Mouse (Mus musculus): ENCODE measurements around the gene Stil. TPM values are rescaled to one million over a fixed set of nuclear protein-coding genes. Genes with fewer than 3 reads are reported as not detected.

Gene Stil
- polyA plus RNA-seq, 1 experiment from 2014 or later = 8.7 TPM

- peaks cover 67% of the 10 kb centered on the region for H3K27me3 ChIP-seq (replicated peaks)
Measured at GRCm38 (mm10) chr4:115083031-115083430, 83.1 kb downstream of the Stil start.

GRCm38 (mm10) chr4:115085522-115086095 is 85.7 kb downstream of the Stil start:
- Histone ChIP-seq H3K4me1 (peaks cover 6% of the 10 kb centered on the region; the same call in 1 of the 2 replicates), H3K36me3 (no peaks in the 10 kb centered on the region), H3K4me3 (no peak overlapping the region), H3K9me3 (no peaks in the 10 kb centered on the region), H3K27ac (replicated peaks) (no peak overlapping the region), H3K4me2 (no peak overlapping the region), H3K9ac (no peak overlapping the region), H3K27me3 (replicated peaks) (peaks cover 86% of the 10 kb centered on the region)
- ATAC-seq (ENCODE audit: extremely low read depth, insufficient number of reproducible peaks, low FRiP score, low TSS enrichment) = no peak
- 26% methylated on average over 6 of the region's 6 CpGs for WGBS

More at GRCm38 (mm10) chr4:115083031-115083430, 83.1 kb downstream of the Stil start:
- no peak for ATAC-seq (ENCODE audit: extremely low read depth, insufficient number of reproducible peaks, low FRiP score, low TSS enrichment)
- Histone ChIP-seq H3K9me3 (no peaks in the 10 kb centered on the region), H3K9ac (no peak overlapping the region), H3K4me1 (peaks cover 17% of the 10 kb centered on the region), H3K27ac (replicated peaks) (no peak overlapping the region), H3K36me3 (no peaks in the 10 kb centered on the region), H3K4me2 (no peak overlapping the region), H3K4me3 (no peak overlapping the region)
- WGBS = 67% methylated on average over 3 of the region's 3 CpGs

GRCm38 (mm10) chr4:115086257-115086656 is 86.3 kb downstream of the Stil start:
- WGBS = 64% methylated on average over 4 of the region's 4 CpGs
- Histone ChIP-seq H3K27me3 (replicated peaks) (peaks cover 84% of the 10 kb centered on the region), H3K9ac (no peak overlapping the region), H3K4me3 (no peak overlapping the region), H3K4me1 (peaks cover 6% of the 10 kb centered on the region; the same call in 1 of the 2 replicates), H3K4me2 (peak overlapping the region; percentile 22; the same call in 1 of the 2 replicates), H3K9me3 (no peaks in the 10 kb centered on the region), H3K27ac (replicated peaks) (no peak overlapping the region), H3K36me3 (no peaks in the 10 kb centered on the region)
- ATAC-seq (ENCODE audit: extremely low read depth, insufficient number of reproducible peaks, low FRiP score, low TSS enrichment) = no peak

- WGBS = 50% methylated on average over 3 of the region's 3 CpGs
- Histone ChIP-seq H3K4me2 (peak overlapping the region; percentile 57; the same call in 1 of the 2 replicates), H3K9ac (no peak overlapping the region), H3K4me1 (peaks cover 6% of the 10 kb centered on the region; the same call in 1 of the 2 replicates), H3K36me3 (no peaks in the 10 kb centered on the region), H3K4me3 (no peak overlapping the region), H3K9me3 (no peaks in the 10 kb centered on the region), H3K27me3 (replicated peaks) (peaks cover 83% of the 10 kb centered on the region), H3K27ac (replicated peaks) (no peak overlapping the region)
- 0 out of 2 replicates have a peak, but pooled peaks have one; percentile 7 for ATAC-seq (ENCODE audit: extremely low read depth, insufficient number of reproducible peaks, low FRiP score, low TSS enrichment)
Measured at GRCm38 (mm10) chr4:115086763-115087415, 86.9 kb downstream of the Stil start.

- peak; percentile 10; the same call in 1 of the 2 replicates for ATAC-seq (ENCODE audit: extremely low read depth, insufficient number of reproducible peaks, low FRiP score, low TSS enrichment)
- H3K9ac ChIP-seq = peak within 1 kb of the TSS; percentile 56
- 20% methylated on average over 11 of the region's 11 CpGs for WGBS
Measured at GRCm38 (mm10) chr4:115088611-115089338, 88.8 kb downstream of the Stil start, which contains the start of gene Pdzk1ip1. Gene Pdzk1ip1, plus strand, starts transcription at chr4:115088708.

GRCm38 (mm10) chr4:115090592-115090991 is 90.6 kb downstream of the Stil start:
- Histone ChIP-seq H3K9me3 (no peaks in the 10 kb centered on the region), H3K27me3 (replicated peaks) (peaks cover 84% of the 10 kb centered on the region), H3K36me3 (no peaks in the 10 kb centered on the region), H3K4me1 (peaks cover 9% of the 10 kb centered on the region), H3K4me3 (peak overlapping the region; percentile 40), H3K27ac (replicated peaks) (0 out of 2 replicates have a peak overlapping the region, but pooled peaks have one; percentile 48), H3K4me2 (peak overlapping the region; percentile 57), H3K9ac (no peak overlapping the region)
- peak; percentile 37 for ATAC-seq (ENCODE audit: extremely low read depth, insufficient number of reproducible peaks, low FRiP score, low TSS enrichment)
- WGBS = 61% methylated on average over 2 of the region's 2 CpGs

More at GRCm38 (mm10) chr4:115088611-115089338, 88.8 kb downstream of the Stil start, which contains the start of gene Pdzk1ip1:
- H3K27ac ChIP-seq (replicated peaks) = peak within 1 kb of the TSS; percentile 61
- no peaks in the 10 kb centered on the region for H3K9me3 ChIP-seq
- peak within 1 kb of the TSS; percentile 40 for H3K4me3 ChIP-seq
- H3K36me3 ChIP-seq = no peaks in the 10 kb centered on the region
- H3K4me1 ChIP-seq = peaks cover 6% of the 10 kb centered on the region; the same call in 1 of the 2 replicates
- H3K4me2 ChIP-seq = peak within 1 kb of the TSS; percentile 57
- H3K27me3 ChIP-seq (replicated peaks) = peaks cover 86% of the 10 kb centered on the region

GRCm38 (mm10) chr4:115091806-115092205 is 91.8 kb downstream of the Stil start:
- peak overlapping the region; percentile 57 for H3K4me2 ChIP-seq
- H3K4me3 ChIP-seq = peak overlapping the region; percentile 40

More at GRCm38 (mm10) chr4:115091806-115092205, 91.8 kb downstream of the Stil start:
- 81% methylated on average over 3 of the region's 3 CpGs for WGBS
- no peak for ATAC-seq (ENCODE audit: extremely low read depth, insufficient number of reproducible peaks, low FRiP score, low TSS enrichment)
- Histone ChIP-seq H3K27me3 (replicated peaks) (peaks cover 84% of the 10 kb centered on the region), H3K9me3 (no peaks in the 10 kb centered on the region), H3K27ac (replicated peaks) (no peak overlapping the region), H3K4me1 (peaks cover 21% of the 10 kb centered on the region), H3K36me3 (no peaks in the 10 kb centered on the region), H3K9ac (no peak overlapping the region)

Other genes starting within 250 kb of the Stil start
- gene Gm12830, start 178.4 kb upstream of the Stil start, polyA plus RNA-seq (2015; fragmentation: Nextera tagmentation; extraction: Ambion mirVana) = not detected in 2 replicates
- gene Foxd2, start 91.3 kb upstream of the Stil start, polyA plus RNA-seq (2015; fragmentation: Nextera tagmentation; extraction: Ambion mirVana) = 0.07 and 0.09 TPM in 2 replicates
- gene Foxe3, start 74.1 kb upstream of the Stil start, polyA plus RNA-seq (2015; fragmentation: Nextera tagmentation; extraction: Ambion mirVana) = not detected in 2 replicates
- 57.4 TPM in 2 replicates for gene Cmpk1, start 12.9 kb upstream of the Stil start, polyA plus RNA-seq (2015; fragmentation: Nextera tagmentation; extraction: Ambion mirVana)
- gene Tal1, start 56.3 kb downstream of the Stil start, polyA plus RNA-seq (2015; fragmentation: Nextera tagmentation; extraction: Ambion mirVana) = 5.4 and 8.4 TPM in 2 replicates
- gene Pdzk1ip1, start 88.5 kb downstream of the Stil start, polyA plus RNA-seq (2015; fragmentation: Nextera tagmentation; extraction: Ambion mirVana) = 23.4 and 42.7 TPM in 2 replicates
- gene Cyp4x1, start 134.1 kb downstream of the Stil start, polyA plus RNA-seq (2015; fragmentation: Nextera tagmentation; extraction: Ambion mirVana) = 0.04 and 0.08 TPM in 2 replicates
- not detected in 2 replicates for gene Cyp4a29, start 241.9 kb downstream of the Stil start, polyA plus RNA-seq (2015; fragmentation: Nextera tagmentation; extraction: Ambion mirVana)